Mouse (Mus musculus): ENCODE measurements around the gene Rcsd1. TPM values are rescaled to one million over a fixed set of nuclear protein-coding genes. Genes with fewer than 3 reads are reported as not detected.

Rcsd1 gene
- polyA plus RNA-seq, 1 experiment from 2014 or later: 13.5 TPM

DNA sequence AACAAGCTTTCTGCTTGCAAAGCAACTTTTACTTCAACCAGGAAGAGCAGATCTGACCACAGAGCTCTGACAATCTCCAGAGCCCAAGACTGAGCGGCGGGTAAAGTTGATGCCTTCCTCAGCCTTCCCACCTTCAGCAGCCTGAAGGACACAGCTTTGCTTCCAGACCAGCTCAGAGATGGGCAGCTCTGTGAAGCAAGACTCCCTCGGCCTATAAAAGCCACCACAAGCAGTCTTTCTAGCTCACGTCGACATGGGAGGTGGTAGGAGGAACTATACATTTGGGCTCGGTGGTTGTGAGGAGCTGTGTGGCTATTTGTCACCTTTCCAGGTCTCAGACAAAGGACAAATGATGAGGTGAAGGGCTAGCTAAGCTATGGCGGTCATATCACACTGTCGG is 11.9 kb downstream of the Rcsd1 start:
- H3K36me3 ChIP-seq: no peaks in the 10 kb centered on the region
- no peak overlapping the region for H3K4me3 ChIP-seq
- H3K4me1 ChIP-seq (replicated peaks): peaks cover 15% of the 10 kb centered on the region
- 85% methylated on average over 8 of the region's 8 CpGs for WGBS
- H3K4me2 ChIP-seq: no peak overlapping the region
- no peak overlapping the region for H3K9ac ChIP-seq
- peaks cover 10% of the 10 kb centered on the region; the same call in 1 of the 2 replicates for H3K27me3 ChIP-seq
- no peak overlapping the region for H3K27ac ChIP-seq
- no peak for ATAC-seq (ENCODE audit: low FRiP score)
- no peaks in the 10 kb centered on the region for H3K9me3 ChIP-seq

DNA sequence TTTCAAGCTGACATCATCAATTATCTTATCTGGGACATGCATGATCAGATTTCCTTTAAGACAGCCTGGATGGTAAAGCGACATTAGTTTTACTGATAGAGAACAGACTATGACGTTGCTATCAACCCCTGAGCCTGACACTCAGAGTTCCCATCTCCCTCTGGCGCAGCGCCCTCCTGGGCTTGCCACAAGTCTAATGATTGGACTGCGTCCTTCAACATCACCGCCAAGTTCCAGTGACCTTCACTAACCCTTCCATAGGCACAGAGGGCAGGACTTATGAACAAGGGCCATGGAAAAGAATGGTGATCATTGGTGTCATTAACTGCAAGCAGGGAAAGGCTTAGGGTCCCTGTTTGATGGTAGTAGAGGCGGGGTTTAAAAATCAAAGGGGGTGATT is 12.7 kb downstream of the Rcsd1 start:
- Histone ChIP-seq H3K4me2 (no peak overlapping the region), H3K4me1 (replicated peaks) (peaks cover 14% of the 10 kb centered on the region), H3K27me3 (peaks cover 4% of the 10 kb centered on the region; the same call in 1 of the 2 replicates), H3K9me3 (no peaks in the 10 kb centered on the region), H3K9ac (no peak overlapping the region), H3K4me3 (no peak overlapping the region), H3K27ac (no peak overlapping the region), H3K36me3 (no peaks in the 10 kb centered on the region)
- no peak for ATAC-seq (ENCODE audit: low FRiP score)
- 87% methylated on average over 7 of the region's 7 CpGs for WGBS

DNA sequence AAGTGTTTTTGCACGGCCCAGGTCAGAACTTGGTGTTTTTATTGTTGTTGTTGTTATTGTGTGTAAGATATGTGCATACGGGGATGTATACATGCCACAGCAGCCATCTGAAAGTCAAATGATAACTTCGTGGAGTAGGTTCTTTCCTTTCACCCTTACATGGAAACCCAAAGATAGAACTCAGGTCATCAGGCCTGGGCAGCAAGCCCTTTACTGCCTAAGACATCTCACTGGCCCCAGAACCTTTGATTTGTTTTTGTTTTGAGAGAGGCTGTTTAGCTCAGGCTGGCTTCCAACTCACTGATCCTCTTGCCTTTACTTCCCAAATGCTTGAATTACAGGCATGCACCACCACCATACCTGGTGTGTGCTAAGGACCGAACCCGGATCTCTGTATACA is 13.5 kb downstream of the Rcsd1 start:
- no peak for ATAC-seq (ENCODE audit: low FRiP score)
- no peaks in the 10 kb centered on the region for H3K36me3 ChIP-seq
- no peak overlapping the region for H3K9ac ChIP-seq
- H3K4me3 ChIP-seq: no peak overlapping the region
- no peak overlapping the region for H3K27ac ChIP-seq
- H3K9me3 ChIP-seq: no peaks in the 10 kb centered on the region
- H3K4me1 ChIP-seq (replicated peaks): peaks cover 14% of the 10 kb centered on the region
- H3K27me3 ChIP-seq: no peaks in the 10 kb centered on the region
- 85% methylated on average over 5 of the region's 5 CpGs for WGBS
- H3K4me2 ChIP-seq: no peak overlapping the region

DNA sequence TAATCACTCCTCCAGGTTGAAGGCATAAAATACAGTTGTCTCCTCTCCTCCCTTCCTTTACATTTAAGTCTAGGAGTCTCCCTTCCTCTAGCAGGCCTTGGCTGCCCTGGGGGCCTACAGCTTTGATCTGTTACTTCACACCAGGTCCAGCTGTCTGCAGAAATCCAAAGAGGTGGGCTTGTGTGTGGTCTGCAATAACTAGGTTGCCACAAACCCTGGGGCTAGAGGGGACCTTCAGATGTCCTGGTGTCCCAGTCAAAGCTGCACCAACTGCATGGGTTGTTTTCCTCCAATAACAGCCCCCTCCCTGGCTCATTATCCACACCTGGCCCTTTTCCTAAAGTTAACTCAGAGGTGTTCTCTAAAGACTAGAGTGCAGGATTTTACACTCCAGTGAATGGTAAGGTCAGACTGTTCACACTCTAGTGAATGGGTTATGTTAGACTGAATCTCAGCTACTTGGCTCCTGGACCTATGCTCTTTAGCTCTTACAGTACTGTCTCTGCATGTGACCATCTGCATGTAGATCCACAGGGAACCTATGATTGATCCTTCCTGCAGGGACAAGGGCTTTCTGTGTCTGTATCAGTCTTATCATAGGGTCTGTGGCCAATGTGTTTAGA is 14.1 kb downstream of the Rcsd1 start:
- H3K4me2 ChIP-seq: no peak overlapping the region
- H3K27me3 ChIP-seq: no peaks in the 10 kb centered on the region
- H3K4me3 ChIP-seq: no peak overlapping the region
- H3K27ac ChIP-seq: no peak overlapping the region
- no peak overlapping the region for H3K9ac ChIP-seq
- H3K4me1 ChIP-seq (replicated peaks): peaks cover 14% of the 10 kb centered on the region
- ATAC-seq (ENCODE audit: low FRiP score): no peak
- H3K9me3 ChIP-seq: no peaks in the 10 kb centered on the region
- H3K36me3 ChIP-seq: no peaks in the 10 kb centered on the region

DNA sequence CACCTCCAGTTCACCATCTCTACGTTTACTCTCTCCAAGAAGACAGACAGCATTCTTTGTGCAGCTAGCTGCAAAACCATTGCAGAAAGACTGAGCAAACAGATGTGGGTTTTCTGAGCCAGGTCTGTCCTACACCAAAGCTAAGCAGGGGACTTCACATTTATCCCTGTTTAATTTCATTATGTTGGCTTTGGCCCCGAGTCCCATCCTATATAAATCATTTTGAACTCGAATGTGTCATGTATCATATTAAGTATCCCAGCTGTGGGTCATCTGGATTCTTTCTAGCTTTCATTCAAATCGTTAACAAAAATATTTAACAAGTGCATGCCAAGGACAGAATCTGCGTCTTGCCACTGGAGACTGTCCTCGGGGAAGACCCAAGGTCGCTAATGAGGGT is 15.7 kb downstream of the Rcsd1 start:
- 59% methylated on average over 7 of the region's 7 CpGs for WGBS
- Histone ChIP-seq H3K9ac (no peak overlapping the region), H3K27me3 (no peaks in the 10 kb centered on the region), H3K9me3 (no peaks in the 10 kb centered on the region), H3K4me1 (replicated peaks) (peaks cover 14% of the 10 kb centered on the region), H3K27ac (no peak overlapping the region), H3K4me3 (no peak overlapping the region), H3K36me3 (no peaks in the 10 kb centered on the region), H3K4me2 (no peak overlapping the region)
- ATAC-seq (ENCODE audit: low FRiP score): no peak

DNA sequence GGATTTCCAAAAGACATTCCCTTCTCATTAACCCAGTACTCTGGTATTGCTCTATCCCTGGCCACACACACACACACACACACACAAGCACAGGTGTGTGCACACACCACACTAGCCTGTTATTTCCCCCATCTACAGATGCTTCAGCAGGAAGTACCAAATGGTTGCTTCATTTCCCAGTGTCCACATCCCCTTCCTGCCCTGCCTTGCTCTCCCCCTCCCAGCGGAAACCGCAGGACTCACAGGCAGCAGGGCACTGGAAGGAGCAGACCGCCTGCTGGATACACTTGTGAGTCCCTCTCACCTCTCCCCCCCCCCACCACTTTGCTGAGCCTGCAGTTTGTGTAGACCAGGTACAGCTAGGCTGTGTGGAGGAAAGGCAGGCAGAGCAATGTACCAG is 18.0 kb downstream of the Rcsd1 start:
- Histone ChIP-seq H3K27ac (no peak overlapping the region), H3K4me2 (no peak overlapping the region), H3K27me3 (no peaks in the 10 kb centered on the region), H3K9ac (no peak overlapping the region), H3K36me3 (no peaks in the 10 kb centered on the region), H3K4me3 (no peak overlapping the region), H3K9me3 (no peaks in the 10 kb centered on the region), H3K4me1 (replicated peaks) (peaks cover 14% of the 10 kb centered on the region)
- 0 out of 2 replicates have a peak, but pooled peaks have one; percentile 36 for ATAC-seq (ENCODE audit: low FRiP score)
- WGBS: 32% methylated on average over 3 of the region's 3 CpGs

DNA sequence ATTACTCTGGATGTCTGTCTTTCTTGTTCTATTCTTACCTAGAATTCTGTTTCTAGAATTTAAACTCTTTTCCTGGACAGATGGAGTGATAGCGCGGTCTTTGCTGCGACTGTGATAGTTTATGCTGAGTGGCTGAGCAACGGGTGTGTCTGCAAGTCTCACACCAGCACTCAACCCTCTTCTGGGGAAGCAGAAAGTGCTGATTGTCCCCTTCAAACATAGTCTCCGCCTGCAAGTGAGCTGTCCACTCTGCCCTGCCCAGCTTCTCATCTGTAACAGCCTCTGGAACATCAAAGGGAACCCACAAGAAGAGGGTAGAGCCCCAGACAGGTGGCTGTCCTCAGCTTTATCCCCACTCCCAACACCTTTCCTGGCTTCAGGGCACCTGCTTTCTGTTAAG is 19.7 kb downstream of the Rcsd1 start:
- no peak overlapping the region for H3K9ac ChIP-seq
- no peaks in the 10 kb centered on the region for H3K36me3 ChIP-seq
- 86% methylated on average over 5 of the region's 5 CpGs for WGBS
- no peak for ATAC-seq (ENCODE audit: low FRiP score)
- no peaks in the 10 kb centered on the region for H3K9me3 ChIP-seq
- H3K4me1 ChIP-seq (replicated peaks): peaks cover 14% of the 10 kb centered on the region
- H3K4me3 ChIP-seq: no peak overlapping the region
- no peak overlapping the region for H3K27ac ChIP-seq
- H3K27me3 ChIP-seq: no peaks in the 10 kb centered on the region
- H3K4me2 ChIP-seq: no peak overlapping the region

DNA sequence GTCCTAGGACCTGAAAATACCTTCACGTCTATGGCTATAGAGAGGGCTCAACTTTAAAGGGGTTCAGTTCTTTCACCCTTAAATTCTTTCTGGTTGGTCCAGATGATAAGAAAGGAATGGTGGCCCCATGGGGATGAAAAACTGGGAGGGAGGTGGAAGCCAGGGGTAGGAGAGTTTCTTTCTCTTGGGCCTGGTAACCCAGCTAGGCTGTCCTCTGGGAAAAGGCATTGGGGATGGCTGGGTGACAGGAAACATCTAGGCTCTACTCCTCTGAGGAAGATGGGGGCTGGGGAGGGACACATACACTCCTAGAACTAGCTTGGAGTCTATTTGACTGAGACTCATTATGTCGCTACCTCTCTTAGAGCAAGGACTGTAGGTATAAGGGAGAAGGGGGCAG is 21.7 kb downstream of the Rcsd1 start:
- no peak overlapping the region for H3K4me3 ChIP-seq
- WGBS: 96% methylated on average over 2 of the region's 2 CpGs

DNA sequence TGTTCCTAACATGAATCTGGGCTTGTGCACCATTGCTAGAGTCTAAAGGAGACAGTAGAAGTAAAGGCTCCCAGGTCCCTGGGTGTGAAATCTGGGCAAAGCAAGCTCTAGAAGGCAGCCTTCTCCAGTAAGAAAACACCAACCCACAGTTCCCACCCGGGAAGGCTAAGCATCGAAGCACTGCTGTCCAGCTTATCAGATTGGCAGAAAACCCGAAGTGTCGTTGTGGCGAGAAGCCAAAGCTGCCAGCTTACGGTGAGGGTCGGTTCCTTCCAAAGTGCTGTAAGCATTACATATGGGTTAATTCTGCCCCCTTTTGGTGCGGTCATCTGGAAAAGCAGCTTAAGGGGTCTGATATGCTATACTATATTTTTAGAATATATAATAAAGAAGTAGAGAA is 22.6 kb downstream of the Rcsd1 start:
- ATAC-seq (ENCODE audit: low FRiP score): no peak
- WGBS: 74% methylated on average over 8 of the region's 8 CpGs

More for the DNA sequence above, 21.7 kb downstream of the Rcsd1 start:
- H3K27me3 ChIP-seq: no peaks in the 10 kb centered on the region
- H3K36me3 ChIP-seq: no peaks in the 10 kb centered on the region
- no peak overlapping the region for H3K27ac ChIP-seq
- H3K4me2 ChIP-seq: no peak overlapping the region
- H3K9me3 ChIP-seq: no peaks in the 10 kb centered on the region
- no peak for ATAC-seq (ENCODE audit: low FRiP score)
- H3K9ac ChIP-seq: no peak overlapping the region
- peaks cover 6% of the 10 kb centered on the region for H3K4me1 ChIP-seq (replicated peaks)

DNA sequence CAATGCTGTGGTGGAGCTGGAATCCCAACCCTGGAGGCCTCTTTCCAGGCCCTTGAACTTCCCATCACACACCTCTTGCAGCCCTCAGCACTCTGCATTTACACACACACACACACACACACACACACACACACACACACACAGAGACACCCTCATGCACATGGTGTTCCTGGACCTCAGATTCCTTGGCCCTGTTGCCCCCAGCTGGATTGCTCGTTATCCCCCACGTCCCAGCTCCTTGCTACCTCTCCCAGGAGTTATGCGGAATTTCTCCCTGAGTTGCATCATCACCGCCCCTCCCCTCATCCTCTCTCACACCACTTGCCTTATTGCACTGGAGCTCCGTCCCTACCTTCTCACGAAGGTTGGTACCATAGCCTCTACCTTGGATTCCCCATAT is 23.2 kb downstream of the Rcsd1 start:
- H3K4me2 ChIP-seq: no peak overlapping the region
- ATAC-seq (ENCODE audit: low FRiP score): no peak
- H3K27ac ChIP-seq: no peak overlapping the region
- H3K4me1 ChIP-seq (replicated peaks): no peaks in the 10 kb centered on the region; the same call in none of the 2 replicates
- 69% methylated on average over 6 of the region's 6 CpGs for WGBS
- no peak overlapping the region for H3K9ac ChIP-seq
- no peaks in the 10 kb centered on the region for H3K27me3 ChIP-seq
- no peaks in the 10 kb centered on the region for H3K36me3 ChIP-seq
- H3K9me3 ChIP-seq: no peaks in the 10 kb centered on the region
- no peak overlapping the region for H3K4me3 ChIP-seq

More for the DNA sequence above, 22.6 kb downstream of the Rcsd1 start:
- no peaks in the 10 kb centered on the region for H3K27me3 ChIP-seq
- H3K36me3 ChIP-seq: no peaks in the 10 kb centered on the region
- H3K9ac ChIP-seq: no peak overlapping the region
- H3K4me2 ChIP-seq: no peak overlapping the region
- no peak overlapping the region for H3K27ac ChIP-seq
- no peaks in the 10 kb centered on the region for H3K9me3 ChIP-seq
- H3K4me1 ChIP-seq (replicated peaks): no peaks in the 10 kb centered on the region; the same call in none of the 2 replicates
- H3K4me3 ChIP-seq: no peak overlapping the region

DNA sequence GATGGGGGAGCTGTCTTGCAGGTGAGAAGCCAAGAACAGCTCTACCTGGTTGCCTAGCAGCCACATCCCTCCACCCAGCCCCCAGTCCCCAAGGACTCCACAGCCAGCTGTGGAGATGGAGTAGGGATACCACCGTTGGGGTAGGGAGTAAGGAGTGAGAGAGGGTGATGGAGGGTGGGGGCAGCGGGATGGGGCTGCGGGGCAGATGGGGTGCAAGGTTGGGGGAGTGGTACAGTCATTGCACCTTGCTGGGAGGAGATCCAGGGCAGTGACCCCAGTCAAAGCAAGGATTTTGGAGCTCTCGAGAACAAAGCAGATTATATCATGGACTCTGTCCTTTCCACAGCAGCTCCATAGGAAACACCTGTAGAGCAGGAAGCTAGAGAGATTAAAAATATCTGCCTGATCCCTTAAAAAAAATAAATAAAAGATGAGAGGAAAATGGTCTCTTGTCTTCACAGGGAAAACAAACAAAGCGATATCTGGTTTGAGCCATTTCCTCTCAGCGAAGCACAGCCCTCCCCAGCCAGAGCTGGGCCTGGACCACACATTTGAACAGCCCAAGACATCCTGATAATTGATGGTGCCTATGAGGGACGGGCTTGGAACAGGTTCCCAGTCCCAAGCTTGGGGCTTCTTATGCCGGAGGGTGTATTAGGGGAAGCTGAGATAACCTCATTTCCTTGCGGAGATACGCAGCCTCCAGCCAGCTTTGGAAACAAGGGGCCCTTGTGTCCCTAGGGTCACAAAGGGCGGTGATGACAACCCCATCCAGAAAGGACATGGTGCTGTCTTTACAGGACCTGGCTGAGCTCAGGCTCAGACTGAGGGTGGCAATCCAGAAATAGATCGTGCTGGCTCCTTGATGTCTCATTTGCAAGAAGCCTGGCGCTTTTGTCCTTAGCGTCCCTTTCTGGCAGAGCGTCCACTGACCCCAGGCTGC is 25.0 kb downstream of the Rcsd1 start:
- Histone ChIP-seq H3K36me3 (no peaks in the 10 kb centered on the region), H3K9ac (no peak overlapping the region), H3K27me3 (no peaks in the 10 kb centered on the region), H3K27ac (no peak overlapping the region), H3K9me3 (no peaks in the 10 kb centered on the region), H3K4me2 (no peak overlapping the region), H3K4me3 (no peak overlapping the region), H3K4me1 (replicated peaks) (no peaks in the 10 kb centered on the region; the same call in 1 of the 2 replicates)
- ATAC-seq (ENCODE audit: low FRiP score): no peak
- 66% methylated on average over 15 of the region's 15 CpGs for WGBS

DNA sequence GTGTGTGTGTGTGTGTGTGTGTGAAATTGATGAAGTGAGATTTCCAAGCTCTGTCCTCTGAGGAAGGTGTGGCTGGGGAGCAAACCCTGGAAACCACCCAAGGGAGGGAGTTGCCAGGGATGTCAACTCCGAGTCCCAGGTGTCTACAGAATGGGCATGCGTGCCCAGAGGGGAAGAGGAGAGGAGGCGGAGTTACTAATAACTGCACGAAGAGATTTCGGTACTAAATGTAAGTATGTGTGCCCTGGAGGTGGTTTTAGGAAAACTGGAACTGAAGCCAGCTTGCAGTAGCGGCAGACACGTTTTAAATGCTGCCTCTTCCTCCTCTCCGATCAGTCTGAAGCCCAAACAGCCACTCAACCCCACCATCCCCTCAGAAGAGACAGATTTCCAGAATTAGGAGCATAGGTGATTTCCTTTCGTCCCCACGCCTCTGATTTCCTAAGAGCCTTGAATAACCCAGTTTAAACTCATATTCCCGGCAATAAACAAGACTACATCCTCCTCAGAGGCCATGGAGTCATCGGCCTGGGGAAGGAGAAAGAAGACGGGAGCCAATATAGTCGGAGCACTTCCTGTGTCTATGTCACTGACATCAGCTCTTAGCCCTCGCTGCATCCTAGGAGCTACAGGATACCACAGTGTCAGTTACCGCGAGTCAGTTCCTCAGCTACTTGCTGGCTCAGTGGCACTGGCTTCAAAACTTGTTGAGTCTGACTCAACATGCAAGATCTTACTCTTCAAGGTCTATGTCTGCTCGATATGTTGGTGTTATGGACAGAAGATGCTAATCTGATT is 27.3 kb downstream of the Rcsd1 start:
- Histone ChIP-seq H3K9me3 (no peaks in the 10 kb centered on the region), H3K36me3 (no peaks in the 10 kb centered on the region), H3K27me3 (no peaks in the 10 kb centered on the region), H3K4me1 (replicated peaks) (no peaks in the 10 kb centered on the region; the same call in 1 of the 2 replicates), H3K27ac (no peak overlapping the region), H3K4me2 (no peak overlapping the region), H3K9ac (no peak overlapping the region), H3K4me3 (no peak overlapping the region)
- whole genome bisulfite sequencing: 82% methylated on average over 18 of the region's 18 CpGs
- no peak for ATAC-seq (ENCODE audit: low FRiP score)

All from hindbrain, embryonic 13.5 days (tissue).